Mouse (Mus musculus) ES-E14 (cell line): Measurements from ENCODE around the gene Gm11084. TPM values are rescaled to one million over a fixed set of nuclear protein-coding genes. Genes with fewer than 3 reads are reported as not detected.

Source experiments
- DNase-seq: peaks from one replicate; pipeline ENCODE4 v3.0.0-alpha.2; 2013; ENCODE audit warnings: low read depth, low spot score
- H3K27ac ChIP-seq: 2 replicates; pipeline ENCODE4 v1.5.1; 2012; ENCODE audit warnings: low read depth, mild to moderate bottlenecking, low read length, moderate library complexity, mixed read lengths; ENCODE audit not compliant: poor library complexity, insufficient read depth, severe bottlenecking
- H3K36me3 ChIP-seq: 2 replicates; pipeline ENCODE4 v1.6.1; 2012; ENCODE audit warnings: mild to moderate bottlenecking, low read length, moderate library complexity, mixed read lengths; ENCODE audit not compliant: control insufficient read depth, poor library complexity, insufficient read depth, severe bottlenecking
- H3K4me1 ChIP-seq, 2 experiments: fragments of 150-350 bp in 1 of 2; sonication (generic) in 1 of 2; 2 replicates each; pipeline ENCODE4 v1.6.1; 2012; ENCODE audit warnings: low read length in 2 of 2, mild to moderate bottlenecking in 1 of 2, mixed read lengths in 1 of 2; ENCODE audit not compliant: control insufficient read depth in 2 of 2, insufficient read depth in 2 of 2, poor library complexity in 1 of 2
- H3K4me3 ChIP-seq, 2 experiments: fragments of 150-350 bp in 1 of 2; sonication (generic) in 1 of 2; 2 replicates each; pipeline ENCODE4 v1.5.1; 2012; ENCODE audit warnings: low read length in 2 of 2, low read depth in 1 of 2, mild to moderate bottlenecking in 1 of 2, mixed read lengths in 1 of 2; ENCODE audit not compliant: insufficient read depth in 1 of 2, poor library complexity in 1 of 2, severe bottlenecking in 1 of 2
- H3K9ac ChIP-seq: 2 replicates; pipeline ENCODE4 v1.6.1; 2012; ENCODE audit warnings: low read depth, mild to moderate bottlenecking, low read length, mixed read lengths; ENCODE audit not compliant: poor library complexity, insufficient read depth, severe bottlenecking
- H3K9me3 ChIP-seq: fragments of 150-350 bp; sonication (generic); 2 replicates; pipeline ENCODE4 v1.6.1; 2012; ENCODE audit warnings: low read depth, mild to moderate bottlenecking, low read length; ENCODE audit not compliant: control insufficient read depth, insufficient read depth
- CHD2 ChIP-seq: IDR thresholded peaks from 2 replicates; pipeline ENCODE4 v1.6.1; 2014; ENCODE audit warnings: mild to moderate bottlenecking, low read depth, low read length, inconsistent platforms
- HCFC1 ChIP-seq: IDR thresholded peaks from 2 replicates; pipeline ENCODE4 v1.6.1; 2012; ENCODE audit warnings: low read length, inconsistent platforms, borderline replicate concordance; ENCODE audit not compliant: insufficient read depth
- MAFK ChIP-seq: IDR thresholded peaks from 2 replicates; pipeline ENCODE4 v1.6.1; 2014; ENCODE audit warnings: mild to moderate bottlenecking, low read depth, low read length, inconsistent platforms; ENCODE audit not compliant: insufficient read depth
- ZC3H11A ChIP-seq: IDR thresholded peaks from 2 replicates; pipeline ENCODE4 v1.6.1; 2012; ENCODE audit warnings: low read depth, mild to moderate bottlenecking, inconsistent platforms, low read length, borderline replicate concordance
- ZNF384 ChIP-seq: IDR thresholded peaks from 2 replicates; pipeline ENCODE4 v1.6.1; 2012; ENCODE audit warnings: low read depth, low read length, inconsistent platforms
- in situ Hi-C, 2 experiments: fragments of 600-800 bp; cut with MboI; formaldehyde crosslinking; loops; one replicate each; pipeline ENCODE4 v1.15.1; 2025; ENCODE audit warnings: low sequenced_read_pairs in 2 of 2, inconsistent platforms in 1 of 2; ENCODE audit not compliant: unreplicated experiment in 2 of 2
- total RNA-seq: library from RNA; depleted of rRNA; stranded (reverse); fragments of 300-350 nt; gene quantifications from 2 replicates; pipeline ENCODE4 v1.2.3, GENCODE M21; 2012

Gene Gm11084
- total RNA-seq, 1 experiment: not detected

DNA sequence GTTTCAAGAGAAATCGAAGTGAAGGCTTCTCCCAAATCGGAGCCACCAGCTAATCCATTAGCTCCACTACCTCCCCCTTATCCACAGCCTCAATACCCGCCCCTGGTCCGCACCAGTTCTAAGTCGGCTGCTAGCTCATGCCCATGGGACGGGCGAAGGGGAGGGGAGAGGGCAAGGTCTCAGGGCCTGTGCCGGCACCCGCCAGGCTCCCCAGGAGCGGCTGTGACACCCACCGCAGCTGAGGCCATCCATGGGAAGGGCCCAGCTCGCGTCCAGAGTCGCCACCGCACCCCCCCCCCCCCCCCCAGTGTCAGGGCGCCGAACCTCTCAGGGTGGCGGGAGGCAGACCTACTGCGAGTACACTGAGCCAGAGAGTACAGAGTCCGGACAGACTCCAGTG is 26.1 kb upstream of the Gm11084 start:
- TF ChIP-seq HCFC1: no peak
- no peak for TF ChIP-seq CHD2
- TF ChIP-seq ZC3H11A: no peak
- no peak for TF ChIP-seq MAFK
- no peak for TF ChIP-seq ZNF384
- H3K27ac ChIP-seq: no peak overlapping the region
- peaks cover 2% of the 10 kb centered on the region for H3K9me3 ChIP-seq
- no peak overlapping the region; a peak in 1 of 4 replicates for H3K4me3 ChIP-seq
- in situ Hi-C loops: no loop called here
- no peak for DNase-seq
- no peak overlapping the region; the same call in 1 of the 2 replicates for H3K9ac ChIP-seq
- no peaks in the 10 kb centered on the region for H3K4me1 ChIP-seq
- no peaks in the 10 kb centered on the region for H3K36me3 ChIP-seq

DNA sequence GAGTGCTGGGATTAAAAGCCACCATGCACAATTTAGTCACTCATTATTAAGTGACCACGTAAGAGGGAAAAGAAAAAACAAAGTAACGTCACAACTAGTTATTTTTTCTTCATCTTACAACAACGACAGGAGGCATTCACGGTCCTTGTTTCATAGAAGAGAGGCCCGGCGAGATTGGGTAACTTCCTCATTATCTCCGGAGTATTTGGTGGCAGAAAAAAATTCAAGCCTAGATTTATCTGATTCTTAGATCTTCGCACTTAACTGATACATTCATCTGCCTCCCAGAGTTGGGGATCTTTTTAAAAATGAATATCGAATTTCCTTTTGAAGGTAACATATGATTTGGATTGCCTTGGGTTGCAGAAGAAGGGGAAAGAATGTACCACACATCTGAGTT is 21.0 kb upstream of the Gm11084 start:
- no peak overlapping the region for H3K9ac ChIP-seq
- no peak overlapping the region for H3K27ac ChIP-seq
- no peak for DNase-seq
- H3K9me3 ChIP-seq: peaks cover 2% of the 10 kb centered on the region
- H3K4me3 ChIP-seq: no peak overlapping the region
- H3K36me3 ChIP-seq: no peaks in the 10 kb centered on the region
- peaks cover 3 to 16% of the 10 kb centered on the region in 2 experiments; a peak in 2 of 4 replicates for H3K4me1 ChIP-seq
- TF ChIP-seq ZC3H11A: no peak
- TF ChIP-seq MAFK: no peak
- no peak for TF ChIP-seq CHD2
- TF ChIP-seq HCFC1: no peak
- TF ChIP-seq ZNF384: no peak
- in situ Hi-C loops: no loop called here

DNA sequence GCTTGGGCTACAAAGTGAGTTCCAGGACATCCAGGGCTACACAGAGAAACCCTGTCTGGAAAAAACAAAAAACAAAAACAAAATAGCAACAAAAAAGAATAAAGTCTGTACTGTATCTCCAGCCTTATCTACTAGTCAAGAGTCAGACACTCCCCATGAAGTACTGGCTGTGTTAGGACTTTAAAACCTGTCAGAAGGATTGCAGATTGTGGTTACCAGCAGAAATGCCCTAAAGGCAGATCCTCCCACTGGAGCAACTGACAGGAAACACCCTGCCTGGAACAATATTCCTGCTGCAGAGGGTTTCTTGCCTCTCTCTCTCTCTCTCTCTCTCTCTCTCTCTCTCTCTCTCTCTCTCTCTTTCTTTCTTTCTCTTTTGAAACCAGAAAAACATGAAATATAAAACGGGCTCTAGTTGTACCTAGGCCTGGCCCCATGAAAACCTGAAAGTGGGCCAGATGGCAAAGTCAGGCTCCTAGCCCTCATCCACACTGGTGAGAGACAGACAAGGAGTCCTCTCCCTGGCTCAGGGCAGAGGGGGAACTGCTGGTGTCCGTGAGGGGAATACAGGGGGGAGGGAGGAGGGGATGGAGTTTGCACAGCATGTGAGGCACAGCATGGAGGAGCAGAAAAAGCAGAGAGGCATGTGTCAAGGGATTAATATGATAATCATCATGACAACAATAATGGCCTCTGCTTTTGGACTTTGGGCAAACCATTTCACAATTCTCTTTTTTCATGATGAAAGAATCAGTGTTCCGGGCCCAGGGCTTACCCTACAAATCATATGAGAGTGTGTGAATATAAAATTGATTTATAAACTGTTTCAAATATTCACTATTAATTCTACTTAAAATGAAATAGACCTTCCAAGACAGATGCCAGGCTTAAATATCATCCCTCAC is 19.3 kb upstream of the Gm11084 start:
- H3K4me1 ChIP-seq: peaks cover 3 to 16% of the 10 kb centered on the region in 2 experiments; a peak in 2 of 4 replicates
- H3K4me3 ChIP-seq: no peak overlapping the region
- TF ChIP-seq CHD2 (no peak), HCFC1 (no peak), ZNF384 (no peak), MAFK (no peak), ZC3H11A (no peak)
- no peaks in the 10 kb centered on the region for H3K36me3 ChIP-seq
- no peak overlapping the region for H3K9ac ChIP-seq
- peak overlapping the region; percentile 59 for H3K27ac ChIP-seq
- in situ Hi-C loops: no loop called here
- no peak for DNase-seq
- H3K9me3 ChIP-seq: peaks cover under 1% of the 10 kb centered on the region

DNA sequence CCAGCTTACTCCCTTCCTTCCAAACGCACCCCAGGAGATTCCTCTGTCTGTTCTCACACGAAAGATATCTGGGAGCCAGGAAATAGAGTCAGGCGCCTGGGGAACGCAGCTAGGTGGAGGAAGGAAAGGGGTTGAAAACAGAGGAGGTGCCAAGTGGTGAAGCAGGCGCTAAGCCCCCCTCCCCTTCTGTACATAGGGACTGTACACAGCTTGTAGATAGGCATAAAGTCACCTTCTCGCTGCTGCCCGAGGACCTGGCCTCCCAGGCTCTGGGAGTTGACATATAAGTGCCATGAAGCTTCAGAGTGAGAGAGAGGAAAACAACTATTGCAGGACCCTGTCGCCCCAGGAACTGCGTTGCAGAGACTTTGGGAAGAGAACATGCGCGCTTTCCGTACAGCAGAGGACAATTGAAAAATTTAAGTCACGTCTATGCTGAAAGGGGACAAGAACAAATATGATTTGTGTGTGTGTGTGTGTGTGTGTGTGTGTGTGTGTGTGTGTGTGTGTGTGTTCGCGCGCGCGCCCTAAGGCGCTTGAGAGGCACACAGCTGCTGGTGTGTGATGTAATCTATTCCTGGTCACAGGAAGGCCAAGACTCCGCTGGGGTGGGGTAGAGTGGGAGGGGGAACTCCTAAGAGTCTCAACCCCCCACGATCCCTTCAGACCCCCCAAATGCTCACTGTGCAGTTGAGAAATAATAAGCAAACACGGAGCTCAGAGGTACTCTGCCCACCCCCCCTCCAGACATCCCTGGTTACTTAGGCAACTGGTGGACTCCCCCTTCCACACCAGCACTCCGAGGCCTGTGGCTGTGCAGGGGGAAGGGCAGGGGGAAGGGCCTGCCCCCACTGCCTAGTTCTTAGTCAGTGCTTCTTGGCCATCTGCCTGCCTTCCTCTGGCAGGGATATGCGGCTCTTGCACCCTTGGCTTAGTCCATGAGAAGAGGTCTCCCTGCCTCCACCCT is 17.5 kb upstream of the Gm11084 start:
- TF ChIP-seq CHD2 (no peak), MAFK (no peak), HCFC1 (no peak), ZNF384 (no peak), ZC3H11A (no peak)
- H3K9ac ChIP-seq: peak overlapping the region; percentile 51; the same call in 1 of the 2 replicates
- in situ Hi-C loops: no loop called here
- H3K9me3 ChIP-seq: no peaks in the 10 kb centered on the region
- H3K4me3 ChIP-seq: peak overlapping the region; percentile 13 to 21; a peak in 3 of 4 replicates
- DNase-seq: no peak
- H3K4me1 ChIP-seq: peaks cover 3 to 16% of the 10 kb centered on the region in 2 experiments; a peak in 2 of 4 replicates
- H3K36me3 ChIP-seq: no peaks in the 10 kb centered on the region
- peak overlapping the region; percentile 2; the same call in 1 of the 2 replicates for H3K27ac ChIP-seq
